Comparison of ENCODE assay signal across 8 mouse cellular contexts in genomic region chr10:13552646-13553497, GRCm38 (mm10). TPM values are rescaled to one million over a fixed set of nuclear protein-coding genes. Genes with fewer than 3 reads are reported as not detected.
A peak's percentile ranks its signal among the peaks of the same experiment; 100 is the strongest.
DNase-seq lines count a peak whose midpoint lies in the region; ATAC-seq and TF ChIP-seq lines count a peak whose summit lies in the region.

Gene Adat2 (plus strand): TSS chr10:13552894.
Gene Pex3 (minus strand): TSS chr10:13553142.

- H3K4me1 ChIP-seq in hindbrain, postnatal 0 days (ENCODE audit: insufficient read depth, low read length), result peaks cover 3% of the 10 kb centered on the region; the same call in 1 of the 2 replicates

- H3K27me3 ChIP-seq in hindbrain, postnatal 0 days (ENCODE audit: insufficient read depth, low read length), result no peaks in the 10 kb centered on the region

- peak; percentile 92 for DNase-seq in T-cell, adult 2 months (ENCODE audit: low spot score)
- DNase-seq in cerebellum, postnatal 36 days, result peak; percentile 86 to 91
- DNase-seq in gastrocnemius, adult 18-20 months (ENCODE audit: low spot score), result peak; percentile 89
- peak; percentile 94 for DNase-seq in hindbrain, postnatal 0 days (ENCODE audit: low spot score)
- peak; percentile 88 to 92 for DNase-seq in left cerebral cortex, adult 2 months (ENCODE audit: extremely low spot score in 1 of 2, low spot score in 2 of 2)
- DNase-seq in right cerebral cortex, adult 2 months (ENCODE audit: low spot score in 2 of 2), result peak; percentile 84 to 89
- DNase-seq in urinary bladder, postnatal 14 days (ENCODE audit: low spot score), result peak; percentile 91

- peak; percentile 97 for ATAC-seq in hindbrain, postnatal 0 days
- ATAC-seq in megakaryocyte, adult 5-6 weeks (ENCODE audit: poor library complexity, severe bottlenecking), result peak; percentile 99

- peak within 1 kb of the TSS; percentile 81 for H3K27ac ChIP-seq in hindbrain, postnatal 0 days
- H3K27ac ChIP-seq in left cerebral cortex, adult 2 months, result peak within 1 kb of the TSS; percentile 60

- no peaks in the 10 kb centered on the region for H3K9me3 ChIP-seq in hindbrain, postnatal 0 days (ENCODE audit: low read length)

- no peaks in the 10 kb centered on the region for H3K36me3 ChIP-seq in hindbrain, postnatal 0 days (ENCODE audit: insufficient read depth, low read length)

- H3K4me2 ChIP-seq in hindbrain, postnatal 0 days (ENCODE audit: low read depth, low read length), result peak within 1 kb of the TSS; percentile 94

- intact Hi-C loops in left cerebral cortex, adult 2 months (cut with DNase I), result loop anchor here (5.0 kb wide), 1 partner anchor 414 kb away; the partner anchor contains the start of gene Hivep2

- peak within 1 kb of the TSS; percentile 82 for H3K4me3 ChIP-seq in hindbrain, postnatal 0 days (ENCODE audit: low read length)
- peak within 1 kb of the TSS; percentile 68 for H3K4me3 ChIP-seq in left cerebral cortex, adult 2 months

- TF ChIP-seq CTCF in hindbrain, postnatal 0 days (IDR thresholded peaks at IDR 0.05; ENCODE audit: low read depth), result peak; percentile 34
- no peak for TF ChIP-seq CTCF in left cerebral cortex, adult 2 months (IDR thresholded peaks at IDR 0.05)

- WGBS in hindbrain, postnatal 0 days, result under 1% methylated on average over 50 of the region's 51 CpGs

- H3K9ac ChIP-seq in hindbrain, postnatal 0 days (replicated peaks; ENCODE audit: low read length), result peak within 1 kb of the TSS; percentile 76

RNA-seq across cellular contexts. Expression of gene Adat2, which starts in this region (rescaled TPM):
- 1 to 10 TPM; 2.5 to 3.4 TPM for total RNA-seq in gastrocnemius, adult 18-20 months (2021)
- 2.6 and 2.8 TPM in 2 replicates for total RNA-seq in hindbrain, postnatal 0 days (2014; rRNA removed)
- polyA plus RNA-seq in hindbrain, postnatal 0 days (2015; fragmentation: Nextera tagmentation; extraction: Ambion mirVana), result 2.4 and 2.9 TPM in 2 replicates
- total RNA-seq in left cerebral cortex, adult 2 months (2021), result 1 to 10 TPM; 7.9 to 8.4 TPM
- 4.1 and 5.4 TPM in 2 replicates for total RNA-seq in megakaryocyte, adult 5-6 weeks (2015)
- total RNA-seq in megakaryocyte, adult 5-6 weeks (2017), result 1.6 and 2.2 TPM in 2 replicates

RNA-seq across cellular contexts. Expression of gene Pex3, which starts in this region (rescaled TPM):
- total RNA-seq in gastrocnemius, adult 18-20 months (2021), result 10 to 100 TPM; 10.3 to 10.6 TPM
- total RNA-seq in hindbrain, postnatal 0 days (2014; rRNA removed), result 23.7 and 30.5 TPM in 2 replicates
- 31.5 and 35.7 TPM in 2 replicates for polyA plus RNA-seq in hindbrain, postnatal 0 days (2015; fragmentation: Nextera tagmentation; extraction: Ambion mirVana)
- total RNA-seq in left cerebral cortex, adult 2 months (2021), result 10 to 100 TPM; 29.8 to 31.6 TPM
- total RNA-seq in megakaryocyte, adult 5-6 weeks (2015), result 38.1 and 38.8 TPM in 2 replicates
- 23.7 and 25.5 TPM in 2 replicates for total RNA-seq in megakaryocyte, adult 5-6 weeks (2017)

Comparison
In these comparisons a context has a peak if more than half of its experiments do, and no peak if none do; other contexts are left out.
1. Peak in every context shown above with its lines: DNase-seq, ATAC-seq, H3K4me3 ChIP-seq and H3K27ac ChIP-seq.